Comparison of ENCODE assay signal across 8 mouse cellular contexts in genomic region chr4:106228534-106228933, GRCm38 (mm10).
DNase-seq lines count a peak whose midpoint lies in the region; ATAC-seq and TF ChIP-seq lines count a peak whose summit lies in the region.

No protein-coding gene starts in this region.

- no peaks in the 10 kb centered on the region for H3K4me1 ChIP-seq in cerebellum, adult 2 months (ENCODE audit: control insufficient read depth, insufficient read depth, low read length)
- H3K4me1 ChIP-seq in hindbrain, embryonic 15.5 days (replicated peaks), result 0 out of 2 replicates have a peak, but pooled peaks cover 2% of the 10 kb centered on the region

- no peaks in the 10 kb centered on the region for H3K36me3 ChIP-seq in hindbrain, embryonic 15.5 days

- H3K9me3 ChIP-seq in hindbrain, embryonic 15.5 days, result no peaks in the 10 kb centered on the region

- peak; percentile 77 for ATAC-seq in frontal cortex, adult (ENCODE audit: low TSS enrichment)
- ATAC-seq in hindbrain, embryonic 15.5 days (ENCODE audit: low FRiP score, low read depth), result peak; percentile 68; the same call in 1 of the 2 replicates

- H3K4me2 ChIP-seq in hindbrain, embryonic 15.5 days, result no peak overlapping the region

- WGBS in cerebellum, adult 2 months, result 36% methylated on average over 9 of the region's 9 CpGs
- WGBS in hindbrain, embryonic 15.5 days, result 38% methylated on average over 9 of the region's 9 CpGs

- no peak overlapping the region for H3K27ac ChIP-seq in cerebellum, adult 2 months (ENCODE audit: insufficient read depth, low read length)
- H3K27ac ChIP-seq in hindbrain, embryonic 15.5 days (replicated peaks), result no peak overlapping the region

- peak; percentile 98 for TF ChIP-seq CTCF in cerebellum, adult 2 months (IDR thresholded peaks at IDR 0.05; ENCODE audit: borderline replicate concordance, insufficient read depth, low read depth, low read length)

- DNase-seq in Muller cell, postnatal 12 days (ENCODE audit: inconsistent ontology term), result peak; percentile 85
- peak; percentile 74 to 81 for DNase-seq in cerebellum, adult 2 months
- DNase-seq in layer of hippocampus, postnatal 25 days (ENCODE audit: extremely low spot score in 1 of 2, low spot score in 1 of 2), result peak; percentile 67 to 76
- peak; percentile 76 for DNase-seq in lung, postnatal 25 days (ENCODE audit: low spot score)
- peak; percentile 71 for DNase-seq in retina, postnatal 7 days (ENCODE audit: low read depth, low spot score)
- peak; percentile 77 for DNase-seq in urinary bladder, postnatal 14 days (ENCODE audit: low spot score)

- H3K4me3 ChIP-seq in cerebellum, adult 2 months (replicated peaks; ENCODE audit: insufficient read depth, low read depth, low read length), result no peak overlapping the region
- no peak overlapping the region for H3K4me3 ChIP-seq in hindbrain, embryonic 15.5 days

- no peak for TF ChIP-seq POLR2A in cerebellum, adult 2 months (IDR thresholded peaks at IDR 0.05; ENCODE audit: borderline replicate concordance, insufficient read depth, low read length)

- H3K9ac ChIP-seq in hindbrain, embryonic 15.5 days, result no peak overlapping the region

- H3K27me3 ChIP-seq in cerebellum, adult 2 months (ENCODE audit: control insufficient read depth, insufficient read depth, low read length), result no peaks in the 10 kb centered on the region
- H3K27me3 ChIP-seq in hindbrain, embryonic 15.5 days, result no peaks in the 10 kb centered on the region
